In genomic region chr17:47407717-47408557, GRCm38 (mm10) we compare ENCODE assay signal across 28 mouse cellular contexts. TPM values are rescaled to one million over a fixed set of nuclear protein-coding genes. Genes with fewer than 3 reads are reported as not detected.
DNase-seq lines count a peak whose midpoint lies in the region; ATAC-seq and TF ChIP-seq lines count a peak whose summit lies in the region.
"Had no signal": no experiment of that assay in that cellular context is flagged by ENCODE, and none has a peak within 500 bp of the region (broad histone marks: within the 10 kb centered on the region; RNA-seq: fewer than 3 reads in every experiment).

No protein-coding gene starts in this region.

- peaks cover 24% of the 10 kb centered on the region for H3K27me3 ChIP-seq in liver, embryonic 14.5 days (ENCODE audit: control insufficient read depth, insufficient read depth, low read length)
- peaks cover 38% of the 10 kb centered on the region for H3K27me3 ChIP-seq in liver, embryonic 11.5 days (replicated peaks; ENCODE audit: control insufficient read depth, insufficient read depth, low read length)
- H3K27me3 ChIP-seq: Patski had no signal

- no peaks in the 10 kb centered on the region for H3K36me3 ChIP-seq in liver, embryonic 14.5 days (replicated peaks; ENCODE audit: control insufficient read depth, insufficient read depth, low read depth)
- H3K36me3 ChIP-seq in liver, embryonic 11.5 days (ENCODE audit: control insufficient read depth, insufficient read depth, low read length), result no peaks in the 10 kb centered on the region
- H3K36me3 ChIP-seq: embryonic facial prominence, embryonic 12.5 days; forebrain, embryonic 10.5 days; heart, embryonic 10.5 days; heart, embryonic 15.5 days; midbrain, embryonic 10.5 days; stomach, embryonic 15.5 days had no signal

- H3K9me3 ChIP-seq in liver, embryonic 14.5 days (ENCODE audit: control insufficient read depth, low read length), result no peaks in the 10 kb centered on the region
- no peaks in the 10 kb centered on the region for H3K9me3 ChIP-seq in liver, embryonic 11.5 days (ENCODE audit: control insufficient read depth, low read length)
- H3K9me3 ChIP-seq: embryonic facial prominence, embryonic 12.5 days; forebrain, embryonic 10.5 days; heart, embryonic 10.5 days; heart, embryonic 15.5 days; midbrain, embryonic 10.5 days; stomach, embryonic 15.5 days had no signal

- no peak overlapping the region for H3K4me3 ChIP-seq in liver, embryonic 14.5 days (ENCODE audit: insufficient read depth in 1 of 2, low read depth in 2 of 2, low read length in 2 of 2)
- H3K4me3 ChIP-seq in liver, embryonic 11.5 days (ENCODE audit: low read depth, low read length), result no peak overlapping the region
- H3K4me3 ChIP-seq in bone marrow macrophage, adult 2 months (ENCODE audit: insufficient read depth, low read length), result no peak overlapping the region
- H3K4me3 ChIP-seq: embryonic facial prominence, embryonic 12.5 days; forebrain, embryonic 10.5 days; heart, embryonic 10.5 days; heart, embryonic 15.5 days; midbrain, embryonic 10.5 days; myocyte; stomach, embryonic 15.5 days had no signal

- no peak overlapping the region for H3K4me2 ChIP-seq in liver, embryonic 14.5 days (ENCODE audit: low read depth)
- no peak overlapping the region for H3K4me2 ChIP-seq in liver, embryonic 11.5 days
- H3K4me2 ChIP-seq: embryonic facial prominence, embryonic 12.5 days; heart, embryonic 15.5 days; stomach, embryonic 15.5 days had no signal

- no peak for ATAC-seq in liver, embryonic 14.5 days (ENCODE audit: insufficient read depth)
- no peak for ATAC-seq in liver, embryonic 11.5 days (replicated peaks; ENCODE audit: low FRiP score)
- ATAC-seq in megakaryocyte progenitor cell, adult 5-6 weeks (replicated peaks; ENCODE audit: poor library complexity), result peak; percentile 37; the same call in 1 of the 2 replicates
- ATAC-seq: midbrain, embryonic 16.5 days; Patski had no signal

- no peak overlapping the region for H3K27ac ChIP-seq in liver, embryonic 14.5 days
- H3K27ac ChIP-seq in liver, embryonic 11.5 days (ENCODE audit: low read depth, low read length), result no peak overlapping the region
- H3K27ac ChIP-seq in bone marrow macrophage, adult 2 months (ENCODE audit: insufficient read depth, low read depth, low read length), result no peak overlapping the region
- H3K27ac ChIP-seq: embryonic facial prominence, embryonic 12.5 days; forebrain, embryonic 10.5 days; heart, embryonic 10.5 days; heart, embryonic 15.5 days; midbrain, embryonic 10.5 days; stomach, embryonic 15.5 days had no signal

- H3K4me1 ChIP-seq in liver, embryonic 14.5 days (replicated peaks; ENCODE audit: control insufficient read depth in 2 of 2, insufficient read depth in 2 of 2, low read length in 1 of 2), result no peaks in the 10 kb centered on the region
- H3K4me1 ChIP-seq in liver, embryonic 11.5 days (replicated peaks; ENCODE audit: control insufficient read depth, insufficient read depth, low read length), result no peaks in the 10 kb centered on the region
- H3K4me1 ChIP-seq in bone marrow macrophage, adult 2 months (ENCODE audit: control insufficient read depth, insufficient read depth, low read length), result no peaks in the 10 kb centered on the region
- H3K4me1 ChIP-seq: embryonic facial prominence, embryonic 12.5 days; heart, embryonic 15.5 days; stomach, embryonic 15.5 days had no signal

- no peak for DNase-seq in liver, embryonic 14.5 days (ENCODE audit: low read depth in 3 of 3, low spot score in 3 of 3)
- DNase-seq in liver, embryonic 11.5 days (ENCODE audit: low spot score), result no peak
- DNase-seq in ES-CJ7 (ENCODE audit: low read depth, low spot score), result peak; percentile 57
- no peak for DNase-seq in gastrocnemius, adult 18-20 months (ENCODE audit: low spot score)
- no peak for DNase-seq in testis, postnatal 10 days (ENCODE audit: low spot score)
- DNase-seq in right cerebral cortex, postnatal 36 days (ENCODE audit: low spot score in 2 of 2), result no peak
- DNase-seq: layer of hippocampus, adult 9-11 months had no signal

- peak; percentile 9; the same call in 1 of the 2 replicates for TF ChIP-seq CTCF in liver, embryonic 14.5 days (IDR thresholded peaks at IDR 0.05; ENCODE audit: low read depth)
- TF ChIP-seq CTCF in bone marrow macrophage, adult 2 months (IDR thresholded peaks at IDR 0.05; ENCODE audit: low read depth, low read length), result peak; percentile 35; the same call in 1 of the 2 replicates

- no peak for TF ChIP-seq EP300 in liver, embryonic 14.5 days (IDR thresholded peaks at IDR 0.05; ENCODE audit: low read depth)

- WGBS in liver, embryonic 14.5 days (ENCODE audit: insufficient replicate concordance), result 38% methylated on average over 10 of the region's 10 CpGs
- 53% methylated on average over 10 of the region's 10 CpGs for WGBS in liver, embryonic 11.5 days

- no peak for TF ChIP-seq POLR2A in bone marrow macrophage, adult 2 months (IDR thresholded peaks at IDR 0.05; ENCODE audit: borderline replicate concordance, low read depth, low read length)

- H3K9ac ChIP-seq in liver, embryonic 14.5 days (replicated peaks), result no peak overlapping the region
- H3K9ac ChIP-seq in liver, embryonic 11.5 days (ENCODE audit: low read depth, low read length), result no peak overlapping the region
- H3K9ac ChIP-seq: embryonic facial prominence, embryonic 12.5 days; heart, embryonic 15.5 days; stomach, embryonic 15.5 days had no signal

RNA-seq across cellular contexts. Expression of gene Guca1a, which starts 7.6 kb away (rescaled TPM):
- polyA plus RNA-seq in liver, embryonic 14.5 days (2012; rRNA removed), result 0.63 and 0.69 TPM in 2 replicates
- 1.0 and 1.1 TPM in 2 replicates for polyA plus RNA-seq in liver, embryonic 14.5 days (2014; fragmentation: Nextera tagmentation; extraction: Ambion mirVana)
- 1.0 and 1.6 TPM in 2 replicates for polyA plus RNA-seq in liver, embryonic 11.5 days (2014; fragmentation: Nextera tagmentation; extraction: Ambion mirVana)
- 20.0 and 22.0 TPM in 2 replicates for polyA plus RNA-seq in bone marrow macrophage, adult 2 months (2012; ENCODE audit: insufficient read depth, insufficient read length, missing spikeins)
- 8.2 and 8.7 TPM in 2 replicates for total RNA-seq in megakaryocyte progenitor cell, adult 5-6 weeks (2015)
- total RNA-seq in megakaryocyte progenitor cell, adult 5-6 weeks (2017), result 0.68 and 2.8 TPM in 2 replicates
- total RNA-seq in gastrocnemius, adult 18-20 months (2021), result not detected
- total RNA-seq: left cerebral cortex, postnatal 10 days had no signal
- polyA plus RNA-seq: CD4-positive, CD25-positive, alpha-beta regulatory T cell, adult 4 months; forebrain, embryonic 16.5 days had no signal

RNA-seq across cellular contexts. Expression of gene Guca1b, which starts 22.7 kb away (rescaled TPM):
- 0.41 and 0.44 TPM in 2 replicates for polyA plus RNA-seq in liver, embryonic 14.5 days (2012; rRNA removed)
- 0.14 and 0.18 TPM in 2 replicates for polyA plus RNA-seq in liver, embryonic 14.5 days (2014; fragmentation: Nextera tagmentation; extraction: Ambion mirVana)
- polyA plus RNA-seq in liver, embryonic 11.5 days (2014; fragmentation: Nextera tagmentation; extraction: Ambion mirVana), result 0.43 and 0.60 TPM in 2 replicates
- 0.99 TPM in 2 replicates for polyA plus RNA-seq in bone marrow macrophage, adult 2 months (2012; ENCODE audit: insufficient read depth, insufficient read length, missing spikeins)
- 0.32 and 0.86 TPM in 2 replicates for total RNA-seq in megakaryocyte progenitor cell, adult 5-6 weeks (2015)
- 0.37 and 0.81 TPM in 2 replicates for total RNA-seq in megakaryocyte progenitor cell, adult 5-6 weeks (2017)
- under 1 TPM; 0.36 to 0.41 TPM for total RNA-seq in gastrocnemius, adult 18-20 months (2021)
- total RNA-seq: ES-E14 had no signal

RNA-seq across cellular contexts. Expression of gene AI661453, which starts 28.5 kb away (rescaled TPM):
- polyA plus RNA-seq in liver, embryonic 14.5 days (2012; rRNA removed), result 0.44 and 0.56 TPM in 2 replicates
- polyA plus RNA-seq in liver, embryonic 14.5 days (2014; fragmentation: Nextera tagmentation; extraction: Ambion mirVana), result 0.42 and 0.56 TPM in 2 replicates
- 0.22 and 0.23 TPM in 2 replicates for polyA plus RNA-seq in liver, embryonic 11.5 days (2014; fragmentation: Nextera tagmentation; extraction: Ambion mirVana)
- 2.8 and 3.0 TPM in 2 replicates for polyA plus RNA-seq in bone marrow macrophage, adult 2 months (2012; ENCODE audit: insufficient read depth, insufficient read length, missing spikeins)
- 1.6 and 2.3 TPM in 2 replicates for total RNA-seq in megakaryocyte progenitor cell, adult 5-6 weeks (2015)
- 0.29 and 0.71 TPM in 2 replicates for total RNA-seq in megakaryocyte progenitor cell, adult 5-6 weeks (2017)
- total RNA-seq in gastrocnemius, adult 18-20 months (2021), result under 1 TPM; 0.39 to 0.64 TPM
- polyA plus RNA-seq: CD4-positive, CD25-positive, alpha-beta regulatory T cell, adult 4 months; neural tube, embryonic 14.5 days had no signal

RNA-seq across cellular contexts. Expression of gene 1700001C19Rik, which starts 29.2 kb away (rescaled TPM):
- polyA plus RNA-seq in liver, embryonic 14.5 days (2012; rRNA removed), result 0.89 and 0.93 TPM in 2 replicates
- 1.1 and 1.2 TPM in 2 replicates for polyA plus RNA-seq in liver, embryonic 14.5 days (2014; fragmentation: Nextera tagmentation; extraction: Ambion mirVana)
- 0.52 and 0.96 TPM in 2 replicates for polyA plus RNA-seq in liver, embryonic 11.5 days (2014; fragmentation: Nextera tagmentation; extraction: Ambion mirVana)
- polyA plus RNA-seq in bone marrow macrophage, adult 2 months (2012; ENCODE audit: insufficient read depth, insufficient read length, missing spikeins), result 0.34 and 0.67 TPM in 2 replicates
- total RNA-seq in megakaryocyte progenitor cell, adult 5-6 weeks (2015), result 0.12 and 0.27 TPM in 2 replicates
- 0.33 and 0.95 TPM in 2 replicates for total RNA-seq in megakaryocyte progenitor cell, adult 5-6 weeks (2017)
- total RNA-seq in gastrocnemius, adult 18-20 months (2021), result not detected
- total RNA-seq: adrenal gland, adult 18-20 months; adrenal gland, postnatal 36 days; gastrocnemius, postnatal 14 days; heart, postnatal 25 days; left cerebral cortex, postnatal 10 days had no signal
- polyA plus RNA-seq: CD4-positive, CD25-positive, alpha-beta regulatory T cell, adult 4 months; forebrain, embryonic 10.5 days; myocyte; small intestine, adult 2 months had no signal

RNA-seq across cellular contexts. Expression of gene Mrps10, which starts 39.2 kb away (rescaled TPM):
- polyA plus RNA-seq in liver, embryonic 14.5 days (2012; rRNA removed), result 15.7 and 20.7 TPM in 2 replicates
- 46.5 and 47.5 TPM in 2 replicates for polyA plus RNA-seq in liver, embryonic 14.5 days (2014; fragmentation: Nextera tagmentation; extraction: Ambion mirVana)
- 105 and 114 TPM in 2 replicates for polyA plus RNA-seq in liver, embryonic 11.5 days (2014; fragmentation: Nextera tagmentation; extraction: Ambion mirVana)
- polyA plus RNA-seq in bone marrow macrophage, adult 2 months (2012; ENCODE audit: insufficient read depth, insufficient read length, missing spikeins), result 20.5 and 22.7 TPM in 2 replicates
- total RNA-seq in megakaryocyte progenitor cell, adult 5-6 weeks (2015), result 71.3 and 89.1 TPM in 2 replicates
- 53.6 and 69.9 TPM in 2 replicates for total RNA-seq in megakaryocyte progenitor cell, adult 5-6 weeks (2017)
- 10 to 100 TPM; 32.9 to 34.1 TPM for total RNA-seq in gastrocnemius, adult 18-20 months (2021)
